Mouse (Mus musculus) megakaryocyte, embryonic 14.5 days (primary cell): Measurements from ENCODE around the gene Mpdu1. TPM values are rescaled to one million over a fixed set of nuclear protein-coding genes. Genes with fewer than 3 reads are reported as not detected.
"Not testable (repeated sequence)": the region's sequence is repeated elsewhere in the genome, so short reads cannot be mapped to it uniquely, and the experiment has no call there.

Source experiments
- H3K27me3 ChIP-seq: replicated peaks from 2 replicates; pipeline ENCODE3; 2012; ENCODE audit warnings: inconsistent platforms
- H3K36me3 ChIP-seq: replicated peaks from 2 replicates; pipeline ENCODE3; 2012; ENCODE audit warnings: low read length, inconsistent platforms, mixed read lengths
- H3K4me1 ChIP-seq: 2 replicates; pipeline ENCODE4 v1.6.1; 2012; ENCODE audit warnings: inconsistent platforms
- H3K4me3 ChIP-seq: replicated peaks from 2 replicates; pipeline ENCODE3; 2012; ENCODE audit warnings: moderate library complexity, mild to moderate bottlenecking, inconsistent platforms
- H3K9me3 ChIP-seq: 2 replicates; pipeline ENCODE4 v1.6.1; 2012; ENCODE audit warnings: inconsistent platforms
- FLI1 ChIP-seq: IDR thresholded peaks from 2 replicates; pipeline ENCODE4 v1.6.1; 2012; ENCODE audit warnings: low read length, inconsistent platforms, mixed read lengths
- GATA1 ChIP-seq: IDR thresholded peaks from 3 replicates; pipeline ENCODE4 v1.6.1; 2012; ENCODE audit warnings: mixed read lengths, low read length, inconsistent platforms, borderline replicate concordance
- polyA plus RNA-seq: library from polyadenylated mRNA; stranded (reverse); fragments of >175 nt; gene quantifications from 2 replicates; pipeline ENCODE4 v1.2.3, GENCODE M21; 2012; ENCODE audit warnings: low replicate concordance; ENCODE audit not compliant: insufficient read depth

Mpdu1 gene
- polyA plus RNA-seq, 1 experiment, result 31.6 TPM

DNA sequence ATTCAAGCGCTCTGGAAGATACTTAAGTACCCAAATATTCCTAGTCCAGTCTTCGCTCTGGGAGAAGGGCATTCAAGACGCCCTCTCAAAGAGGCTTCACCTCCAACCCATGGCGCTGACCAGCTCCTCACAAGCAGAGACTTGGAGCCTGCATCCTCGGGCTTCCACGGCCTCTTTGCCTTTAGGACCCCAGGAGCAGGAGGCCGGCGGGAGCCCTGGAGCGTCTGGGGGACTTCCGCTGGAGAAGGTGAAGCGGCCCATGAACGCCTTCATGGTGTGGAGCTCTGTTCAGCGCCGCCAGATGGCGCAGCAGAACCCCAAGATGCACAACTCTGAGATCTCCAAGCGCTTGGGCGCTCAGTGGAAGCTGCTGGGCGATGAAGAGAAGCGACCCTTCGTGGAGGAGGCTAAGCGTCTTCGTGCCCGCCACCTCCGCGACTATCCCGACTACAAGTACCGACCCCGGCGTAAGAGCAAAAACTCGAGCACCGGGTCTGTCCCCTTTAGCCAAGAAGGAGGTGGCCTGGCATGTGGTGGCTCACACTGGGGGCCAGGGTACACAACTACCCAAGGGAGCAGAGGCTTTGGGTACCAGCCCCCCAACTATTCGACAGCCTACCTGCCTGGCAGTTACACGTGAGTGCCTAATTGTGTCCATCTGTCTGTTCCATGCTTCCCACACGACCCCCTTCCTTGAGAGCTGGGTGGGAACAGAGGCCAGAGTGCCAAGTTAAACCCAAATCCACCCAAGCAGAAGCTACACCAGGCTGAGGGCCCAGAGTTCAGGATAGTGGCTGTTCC lies 7.0 kb downstream of the Mpdu1 start, which contains the start of gene Sox15:
TSS of gene Sox15 (plus strand) at position 51 of the 801 bp plus-strand sequence.
- Histone ChIP-seq H3K9me3 (no peaks in the 10 kb centered on the region), H3K36me3 (peaks cover 93% of the 10 kb centered on the region), H3K27me3 (no peaks in the 10 kb centered on the region), H3K4me1 (peaks cover 56% of the 10 kb centered on the region), H3K4me3 (no peak within 1 kb of the TSS)
- TF ChIP-seq GATA1, result no peak
- TF ChIP-seq FLI1, result no peak

DNA sequence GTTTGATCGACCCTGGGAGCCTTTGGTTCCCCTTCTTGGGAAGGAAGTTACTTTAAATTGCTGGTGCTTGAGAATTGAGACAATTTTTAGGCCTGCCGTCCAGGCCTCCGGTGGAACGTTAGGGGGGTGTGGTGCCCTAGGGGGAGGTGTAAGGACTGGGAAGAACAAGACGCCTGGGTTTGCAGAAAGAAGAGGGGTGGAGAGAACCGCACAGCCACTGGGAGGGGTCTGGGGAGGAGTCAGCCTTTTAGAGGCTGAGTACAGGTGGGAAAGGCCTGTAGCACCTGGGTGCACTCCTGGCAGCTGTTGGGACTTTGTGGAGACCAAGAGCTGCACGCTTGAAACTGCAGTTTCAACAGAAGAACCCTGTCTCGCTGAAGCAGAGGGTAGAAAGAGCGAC lies 7.7 kb downstream of the Mpdu1 start:
- Histone ChIP-seq H3K36me3 (peaks cover 94% of the 10 kb centered on the region), H3K4me1 (peaks cover 49% of the 10 kb centered on the region), H3K9me3 (no peaks in the 10 kb centered on the region), H3K4me3 (no peak overlapping the region), H3K27me3 (no peaks in the 10 kb centered on the region)
- TF ChIP-seq FLI1 (no peak), GATA1 (no peak)

DNA sequence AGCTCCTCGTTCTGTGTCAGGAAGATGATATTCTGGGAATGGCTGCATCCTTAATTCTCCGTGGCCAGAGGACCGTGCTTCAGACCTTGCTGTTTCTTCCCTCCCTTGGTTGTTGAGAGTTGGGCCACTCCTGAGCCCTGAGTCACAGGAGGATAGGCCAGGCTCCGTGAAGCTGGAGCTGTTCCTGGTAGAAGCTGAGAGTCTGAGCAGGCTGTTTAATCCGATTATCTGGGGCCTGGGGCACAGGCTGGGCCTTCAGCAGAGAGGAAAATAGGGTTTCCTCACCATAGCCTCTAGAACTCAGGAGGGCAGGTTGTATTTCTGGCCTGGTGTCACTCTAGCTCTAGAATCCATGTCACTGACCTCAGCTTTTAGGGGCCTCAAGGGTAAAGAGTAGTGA lies 9.0 kb downstream of the Mpdu1 start:
- Histone ChIP-seq H3K27me3 (no peaks in the 10 kb centered on the region), H3K4me1 (peaks cover 38% of the 10 kb centered on the region), H3K36me3 (peaks cover 98% of the 10 kb centered on the region), H3K4me3 (no peak overlapping the region), H3K9me3 (no peaks in the 10 kb centered on the region)
- no peak for TF ChIP-seq FLI1
- no peak for TF ChIP-seq GATA1

DNA sequence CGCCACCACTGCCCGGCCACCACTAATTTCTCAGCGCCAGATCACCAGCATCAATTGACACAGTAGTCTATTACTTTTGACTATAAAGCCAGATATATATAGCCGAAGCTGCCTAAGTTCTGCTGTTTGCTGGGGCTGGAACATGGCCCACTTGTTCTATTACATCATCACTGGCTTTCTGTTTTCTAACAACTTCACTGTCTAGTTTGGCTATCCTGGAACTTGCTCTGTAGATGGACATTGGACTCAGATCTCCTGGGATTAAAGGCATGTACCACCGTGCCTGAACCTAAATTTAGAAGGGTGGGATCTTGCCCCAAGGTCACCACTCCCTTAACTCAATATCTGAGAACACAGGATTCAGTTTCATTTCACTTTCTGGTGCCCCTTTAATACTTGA lies 16.6 kb downstream of the Mpdu1 start:
- H3K4me3 ChIP-seq, result no peak overlapping the region
- H3K36me3 ChIP-seq, result peaks cover 94% of the 10 kb centered on the region
- TF ChIP-seq FLI1 (no peak), GATA1 (no peak)
- no peaks in the 10 kb centered on the region for H3K4me1 ChIP-seq
- H3K9me3 ChIP-seq, result no peaks in the 10 kb centered on the region
- no peaks in the 10 kb centered on the region for H3K27me3 ChIP-seq

DNA sequence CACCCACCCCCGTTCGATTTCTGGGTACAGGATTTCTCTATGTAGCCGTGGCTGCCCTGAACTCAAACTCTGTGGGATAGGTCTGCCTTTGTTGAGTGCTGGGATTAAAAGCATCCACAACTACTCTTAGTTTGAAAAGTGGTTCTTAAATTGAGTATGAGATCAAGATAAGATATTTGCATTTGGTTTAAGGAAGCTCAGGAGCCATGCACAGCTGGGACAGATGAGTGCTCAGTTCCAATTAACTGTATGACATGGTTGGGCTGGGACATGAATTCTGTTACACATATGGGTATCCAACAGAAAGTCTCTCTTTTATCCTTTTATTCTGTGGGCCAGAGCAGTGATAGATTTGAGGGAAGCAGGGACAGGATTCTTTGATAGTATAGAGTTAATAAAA lies 27.0 kb downstream of the Mpdu1 start:
- Histone ChIP-seq H3K4me1 (peaks cover 44% of the 10 kb centered on the region), H3K27me3 (no peaks in the 10 kb centered on the region), H3K36me3 (peaks cover 39% of the 10 kb centered on the region), H3K9me3 (no peaks in the 10 kb centered on the region), H3K4me3 (no peak overlapping the region)
- no peak for TF ChIP-seq GATA1
- no peak for TF ChIP-seq FLI1

DNA sequence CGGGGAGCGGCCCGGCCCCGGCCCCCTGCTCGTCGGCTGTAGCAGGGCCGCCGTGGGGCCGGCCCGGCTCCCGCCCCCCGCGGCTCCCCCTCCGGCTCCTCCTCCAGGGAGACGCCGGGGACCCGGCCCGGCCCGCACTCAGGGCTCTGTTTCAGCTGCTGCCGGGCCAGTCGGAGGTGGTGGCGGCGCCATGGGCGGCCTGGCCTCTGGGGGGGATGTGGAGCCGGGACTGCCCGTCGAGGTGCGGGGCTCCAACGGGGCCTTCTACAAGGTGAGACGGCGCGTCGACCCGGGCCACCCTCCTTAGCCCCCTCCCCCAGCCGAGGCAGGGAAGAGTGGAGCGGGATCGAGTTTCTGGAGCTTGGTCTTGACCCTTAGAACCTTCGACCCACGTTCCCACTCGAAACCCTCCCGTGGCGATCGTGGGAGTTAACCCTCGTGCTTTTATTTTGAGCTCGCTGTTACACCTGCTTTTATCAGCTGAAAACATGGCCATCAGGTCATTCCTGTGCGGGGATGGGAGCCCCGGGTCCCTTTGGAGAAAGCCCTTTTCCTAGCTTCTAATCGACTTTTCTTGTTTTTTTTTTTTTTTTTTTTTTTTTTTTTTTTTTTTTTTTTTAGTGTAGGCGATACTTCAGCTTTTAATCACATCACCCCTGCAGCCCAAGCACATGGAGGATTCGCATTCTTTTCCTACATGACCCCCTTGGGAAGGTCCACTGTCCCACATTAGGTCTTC lies 29.1 kb downstream of the Mpdu1 start:
- no peaks in the 10 kb centered on the region for H3K9me3 ChIP-seq
- no peak for TF ChIP-seq GATA1
- TF ChIP-seq FLI1, result no peak
- peaks cover 51% of the 10 kb centered on the region for H3K4me1 ChIP-seq
- H3K4me3 ChIP-seq, result peak overlapping the region; percentile 97
- peaks cover 21% of the 10 kb centered on the region for H3K36me3 ChIP-seq
- no peaks in the 10 kb centered on the region for H3K27me3 ChIP-seq

DNA sequence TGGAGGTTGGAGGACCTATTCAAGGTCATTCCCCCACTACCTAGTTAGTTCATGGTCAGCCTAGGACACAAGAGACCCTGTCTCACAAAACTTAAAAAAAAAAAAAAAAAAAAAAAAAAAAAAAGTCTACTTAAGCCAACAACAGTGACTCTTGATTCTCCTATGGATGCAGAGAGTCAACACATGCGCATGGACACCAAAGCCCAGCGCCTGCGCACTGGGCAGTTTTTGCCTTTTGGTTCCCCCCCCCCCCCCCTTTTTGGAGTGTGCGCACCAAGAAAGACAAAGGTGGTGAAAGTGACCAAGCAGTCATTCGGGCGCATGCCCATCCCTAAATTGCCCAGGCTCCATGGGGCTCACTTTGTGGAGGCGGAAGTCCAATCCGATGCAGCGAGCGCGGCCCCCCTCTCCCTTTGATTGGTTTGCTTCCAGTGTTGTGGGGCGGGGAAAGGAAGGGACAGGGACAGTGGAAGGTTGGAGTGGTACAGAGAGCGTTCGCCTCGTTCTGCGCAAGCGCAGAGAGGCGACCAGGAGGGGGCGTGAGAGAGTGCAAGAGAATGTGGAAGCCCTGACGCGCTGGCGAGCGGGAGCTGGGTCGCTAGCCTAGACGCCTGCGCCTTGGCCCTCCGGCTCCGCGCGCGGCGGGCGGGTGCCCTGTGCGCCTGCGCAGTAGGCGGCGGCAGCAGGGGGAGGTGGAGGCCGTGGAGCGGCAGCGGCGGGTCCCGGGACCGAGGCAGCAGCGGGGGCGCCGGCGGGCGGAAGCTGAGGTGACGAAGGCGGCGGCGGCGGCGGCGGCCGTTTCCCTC lies 30.0 kb downstream of the Mpdu1 start, which contains the start of gene Fxr2:
TSS of gene Fxr2 (plus strand) at position 707 of the 806 bp plus-strand sequence.
- peaks cover 52% of the 10 kb centered on the region for H3K4me1 ChIP-seq
- TF ChIP-seq FLI1 (no peak), GATA1 (no peak)

DNA sequence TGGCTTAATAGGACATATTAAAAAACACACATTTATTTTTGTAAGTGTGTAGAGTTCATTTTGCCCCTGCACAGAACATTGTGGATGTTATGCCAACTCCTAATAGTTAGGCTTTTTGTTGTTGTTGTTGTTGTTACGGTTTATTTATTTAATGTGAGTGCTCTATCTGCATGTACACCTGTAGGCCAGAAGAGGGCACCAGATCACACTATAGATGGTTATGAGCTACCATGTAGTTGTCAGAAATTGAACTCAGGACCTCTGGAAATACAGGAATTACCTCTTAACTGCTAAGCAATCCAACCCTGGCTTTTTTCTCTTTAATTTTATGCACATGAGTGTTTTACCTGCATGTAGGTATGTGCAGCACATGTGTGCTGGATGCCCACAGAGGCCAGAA lies 32.6 kb downstream of the Mpdu1 start:
- Histone ChIP-seq H3K4me1 (peaks cover 33% of the 10 kb centered on the region), H3K4me3 (no peak overlapping the region), H3K9me3 (no peaks in the 10 kb centered on the region), H3K36me3 (no peaks in the 10 kb centered on the region), H3K27me3 (no peaks in the 10 kb centered on the region)
- no peak for TF ChIP-seq FLI1
- no peak for TF ChIP-seq GATA1

More for the DNA sequence above, 30.0 kb downstream of the Mpdu1 start, which contains the start of gene Fxr2:
- H3K36me3 ChIP-seq, result peaks cover 16% of the 10 kb centered on the region
- H3K4me3 ChIP-seq, result peak within 1 kb of the TSS; percentile 97
- H3K9me3 ChIP-seq, result no peaks in the 10 kb centered on the region
- H3K27me3 ChIP-seq, result no peaks in the 10 kb centered on the region

DNA sequence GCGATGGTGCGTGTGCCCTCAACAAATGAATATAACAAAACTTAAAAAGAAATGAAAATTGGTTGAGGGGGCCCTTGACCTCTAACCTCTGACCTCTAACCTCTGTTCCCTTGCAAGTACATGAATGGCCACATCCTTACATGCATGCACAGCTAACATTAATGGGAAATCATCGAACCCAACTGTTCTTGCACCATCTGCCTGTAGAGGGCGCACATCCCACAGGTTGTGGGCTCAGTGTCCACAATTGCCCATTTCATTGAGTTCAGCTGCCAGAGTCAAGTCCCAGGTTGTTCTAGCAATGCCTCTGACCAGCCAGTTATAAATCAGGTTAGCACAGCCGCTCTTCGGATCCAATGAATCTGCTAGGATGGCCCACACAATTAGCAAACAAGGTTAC lies 34.2 kb downstream of the Mpdu1 start:
- TF ChIP-seq GATA1 (no peak), FLI1 (no peak)
- H3K4me1 ChIP-seq, result peaks cover 21% of the 10 kb centered on the region

DNA sequence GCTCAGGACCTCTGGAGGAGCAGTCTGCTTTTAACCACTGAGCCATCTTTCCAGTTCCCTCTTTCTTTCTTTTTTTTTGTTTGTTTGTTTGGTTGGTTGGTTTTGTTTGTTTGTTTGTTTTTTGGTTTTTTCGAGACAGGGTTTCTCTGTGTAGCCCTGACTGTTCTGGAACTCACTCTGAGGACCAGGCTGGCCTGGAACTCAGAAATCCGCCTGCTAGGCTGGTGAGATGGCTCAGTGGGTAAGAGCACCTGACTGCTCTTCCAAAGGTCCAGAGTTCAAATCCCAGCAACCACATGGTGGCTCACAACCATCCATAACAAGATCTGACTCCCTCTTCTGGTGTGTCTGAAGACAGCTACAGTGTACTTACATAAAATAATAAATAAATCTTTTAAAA lies 38.1 kb downstream of the Mpdu1 start:
- peaks cover 34% of the 10 kb centered on the region for H3K4me1 ChIP-seq
- not testable (repeated sequence) for H3K27me3 ChIP-seq, H3K9me3 ChIP-seq, H3K36me3 ChIP-seq, H3K4me3 ChIP-seq

More for the DNA sequence above, 34.2 kb downstream of the Mpdu1 start:
- Histone ChIP-seq H3K36me3 (no peaks in the 10 kb centered on the region), H3K4me3 (peak overlapping the region; percentile 70), H3K9me3 (no peaks in the 10 kb centered on the region), H3K27me3 (no peaks in the 10 kb centered on the region)
